Mouse (Mus musculus) adrenal gland, postnatal 10 days (tissue): ENCODE measurements at regions not wholly inside any gene's neighbourhood (a gene's known extent, or its start where the extent isn't known, plus 50 kb on each side); places are given as distances from the start of the nearest gene placed in this dataset.
A peak's percentile ranks its signal among the peaks of the same experiment; 100 is the strongest.

Experiments used
- DNase-seq: peaks from one replicate; pipeline ENCODE4 v3.0.0; 2021; ENCODE audit warnings: mixed read lengths

- no peak for DNase-seq
Observed at GRCm38 (mm10) chr2:74977828-74978227, 152.2 kb downstream of the Mtx2 start.

DNA sequence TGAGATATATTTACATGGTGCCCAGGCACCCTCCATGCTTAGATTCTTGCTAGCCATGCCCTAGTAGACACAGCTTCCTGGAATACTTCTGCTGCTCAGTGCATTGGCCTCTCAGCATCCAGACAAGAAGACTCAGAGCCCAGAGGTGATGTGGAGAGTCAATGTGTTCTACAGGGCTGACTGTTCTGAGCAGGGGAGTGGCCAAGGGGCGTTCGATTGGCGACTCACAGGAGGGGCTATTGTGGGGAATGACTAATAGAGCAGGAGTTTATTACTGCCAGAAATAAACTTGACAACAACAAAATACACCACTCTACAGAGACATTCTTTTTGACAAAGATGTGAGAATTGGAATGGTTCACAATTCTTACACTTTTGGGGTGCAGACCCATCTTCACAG, 156.3 kb downstream of the Mtx2 start:
- no peak for DNase-seq

GRCm38 (mm10) chr2:74993802-74994201, 168.2 kb downstream of the Mtx2 start:
- no peak for DNase-seq

DNA sequence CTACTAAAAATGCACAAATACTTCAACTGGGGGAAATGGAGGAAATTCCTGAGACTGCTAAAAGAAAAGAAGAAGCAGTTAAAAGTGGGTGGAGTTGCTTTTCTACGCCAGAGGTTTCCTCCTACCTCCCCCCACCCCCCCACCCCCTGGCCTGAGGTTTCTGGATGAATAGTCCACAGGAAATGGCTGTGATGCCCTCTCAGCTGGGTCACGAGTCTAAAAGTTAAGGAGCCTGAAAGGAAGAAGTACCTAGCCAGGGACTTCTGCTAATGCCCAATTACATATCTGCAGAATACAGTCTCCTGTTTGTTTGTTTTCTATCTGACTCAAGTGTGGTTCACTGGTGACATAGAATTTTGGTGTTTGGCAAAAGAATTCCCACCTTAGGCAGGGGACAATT, 169.4 kb downstream of the Mtx2 start:
- no peak for DNase-seq

DNA sequence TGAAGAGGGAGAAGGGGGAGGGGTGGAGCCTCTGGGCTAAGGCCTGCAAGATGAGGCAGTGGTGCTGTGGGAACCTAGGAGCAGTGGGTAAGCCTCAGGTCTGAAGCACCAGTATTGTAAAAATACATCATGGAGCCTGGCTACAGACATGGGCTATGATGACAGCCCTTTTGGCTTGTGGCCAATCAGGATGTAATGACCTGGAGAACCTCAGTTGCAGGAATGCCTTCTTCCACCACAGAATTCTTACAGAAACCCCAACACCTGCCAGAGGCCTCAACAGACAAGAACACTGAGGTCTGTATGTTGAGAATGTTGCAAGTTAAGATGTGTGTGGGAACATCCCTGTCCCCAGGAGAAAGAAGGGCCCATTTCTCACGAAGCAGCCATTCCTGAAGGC, 172.1 kb downstream of the Mtx2 start:
- DNase-seq: no peak

DNA sequence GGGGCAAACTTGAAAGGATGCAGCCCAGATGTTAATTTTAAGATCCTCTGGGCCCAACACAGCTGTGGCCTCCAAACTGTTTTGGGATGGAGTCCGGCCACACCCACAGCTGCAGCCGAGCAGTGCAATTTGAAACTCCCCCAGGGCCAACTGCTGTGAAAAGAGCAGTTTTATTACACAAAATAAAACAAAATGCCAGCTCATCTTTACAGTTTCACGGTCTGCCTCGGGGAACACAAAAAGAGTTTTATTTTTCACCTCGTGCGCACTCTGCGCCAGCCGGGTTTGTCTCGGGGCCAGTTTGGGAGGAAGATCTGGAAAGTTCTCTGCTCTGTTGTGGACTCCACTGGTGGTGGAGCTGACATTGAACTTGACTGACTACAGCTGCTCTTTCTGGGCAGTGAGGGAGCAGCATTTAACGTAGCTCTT, 174.8 kb downstream of the Mtx2 start:
- no peak for DNase-seq

DNA sequence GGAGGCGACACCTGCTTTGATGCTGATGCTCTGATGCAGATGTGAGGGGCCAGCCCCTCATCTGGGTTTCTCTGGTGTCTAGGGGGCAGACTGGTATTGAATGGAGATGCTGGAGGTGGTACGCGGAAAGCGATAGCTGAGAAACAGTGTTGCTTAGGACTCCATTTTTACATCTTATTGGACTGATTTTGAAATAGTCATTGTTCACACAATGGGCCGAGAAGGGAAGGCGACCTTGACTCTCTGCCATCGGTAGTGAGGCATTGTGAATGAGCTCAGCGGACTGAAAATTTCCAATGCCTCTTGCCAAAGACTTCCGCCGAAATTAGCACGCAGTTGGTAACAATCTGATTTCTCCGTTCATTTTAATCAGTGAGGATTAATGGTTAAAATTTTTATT, 177.0 kb downstream of the Mtx2 start:
- DNase-seq: peak; percentile 63

DNA sequence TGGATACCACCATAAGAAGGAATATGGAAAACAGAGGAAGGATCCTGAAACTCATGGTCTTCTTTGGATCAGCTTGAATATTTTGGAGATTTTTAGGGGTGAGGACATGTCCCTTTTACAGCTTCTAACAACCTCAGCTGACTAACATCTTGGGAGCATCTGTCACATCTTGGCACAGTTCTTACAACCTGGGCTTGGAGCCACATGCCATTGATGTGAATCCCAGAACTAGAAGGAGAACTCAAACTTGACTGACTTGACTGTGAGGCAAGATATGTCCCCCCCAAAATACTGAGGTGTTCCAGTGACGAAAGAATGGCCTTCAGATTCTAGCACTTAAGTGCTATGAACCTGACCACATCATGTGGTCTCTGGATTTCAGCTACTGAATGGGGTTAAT, 182.5 kb downstream of the Mtx2 start:
- DNase-seq: no peak

- no peak for DNase-seq
Observed at GRCm38 (mm10) chr2:75010647-75011046, 185.0 kb downstream of the Mtx2 start.

DNA sequence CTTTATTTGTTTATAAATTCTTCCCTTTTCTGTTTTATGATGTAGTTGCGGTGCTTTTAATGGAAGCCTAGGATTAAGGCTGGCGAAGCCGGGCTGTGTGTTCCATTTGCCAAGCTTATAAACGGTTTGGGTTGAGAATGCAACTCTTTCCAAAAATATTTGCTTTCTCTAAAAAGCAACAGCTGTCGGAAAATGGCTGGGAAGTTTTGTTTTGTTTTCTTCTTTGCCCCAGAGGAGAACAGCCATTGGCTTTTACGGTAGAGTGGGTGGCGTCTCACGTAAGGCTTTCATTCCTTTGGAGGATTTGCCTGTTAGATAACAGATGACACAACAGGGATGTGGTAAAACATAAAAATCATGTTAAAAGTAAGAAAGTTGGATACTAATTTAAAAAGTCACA, 186.4 kb downstream of the Mtx2 start:
- DNase-seq: no peak

DNA sequence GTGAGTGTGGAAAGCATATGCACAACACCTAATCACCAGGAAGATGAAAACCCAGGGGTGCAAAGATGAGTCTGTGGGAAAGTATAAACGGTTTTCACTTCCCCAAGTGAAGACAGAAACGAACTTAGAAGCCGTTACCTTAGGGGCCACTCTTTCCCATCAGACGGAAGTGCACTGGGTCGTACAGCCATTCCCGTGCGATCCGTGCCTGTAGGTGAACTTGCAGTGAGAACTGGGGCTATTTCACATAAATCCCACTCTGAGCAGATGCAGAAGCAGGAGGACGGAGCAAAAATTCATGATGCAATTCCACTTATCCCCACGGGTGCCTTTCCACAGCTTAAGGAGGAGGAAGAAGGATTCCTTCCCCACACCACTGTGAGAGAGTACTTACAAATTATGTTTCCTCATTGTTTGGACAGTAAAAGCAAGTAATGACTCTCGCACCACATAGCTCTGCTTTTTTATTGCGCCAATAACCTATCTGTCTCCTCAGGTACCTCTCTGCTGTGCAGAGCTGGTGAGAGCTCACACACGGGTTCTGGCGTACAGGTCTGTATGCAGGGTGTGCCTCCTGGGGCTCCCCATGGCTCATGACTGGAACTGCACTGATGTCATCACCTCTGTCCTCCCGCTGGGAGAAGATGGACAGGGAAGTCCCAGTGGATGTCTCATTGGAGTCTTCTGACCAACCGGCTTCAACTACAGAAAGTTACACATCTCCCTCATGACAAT, 189.6 kb downstream of the Mtx2 start:
- DNase-seq: no peak

DNA sequence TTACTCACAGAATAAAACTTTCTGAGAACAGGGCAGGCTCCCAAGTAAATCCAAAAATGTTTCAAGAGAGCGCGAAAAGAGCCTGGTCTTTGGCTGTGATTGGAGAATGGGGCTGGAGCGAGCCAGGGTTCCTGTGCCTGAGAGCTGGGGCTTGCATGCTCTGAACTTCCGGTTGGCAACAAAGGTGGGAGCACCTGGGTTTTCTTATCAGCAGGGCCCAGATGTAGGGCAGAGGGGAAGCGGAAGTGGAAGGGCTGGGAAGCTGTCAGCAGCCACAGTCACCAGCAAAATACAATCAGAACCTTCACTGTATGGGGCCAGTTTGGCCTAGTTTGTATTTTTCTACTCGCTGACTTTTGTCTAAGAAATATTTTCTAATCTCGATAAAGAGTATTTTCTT, 193.9 kb downstream of the Mtx2 start:
- peak; percentile 24 for DNase-seq

- DNase-seq: peak; percentile 15
Observed at GRCm38 (mm10) chr2:75021639-75022038, 196.0 kb downstream of the Mtx2 start.

- no peak for DNase-seq
Observed at GRCm38 (mm10) chr2:75028151-75028550, 202.5 kb downstream of the Mtx2 start.

DNA sequence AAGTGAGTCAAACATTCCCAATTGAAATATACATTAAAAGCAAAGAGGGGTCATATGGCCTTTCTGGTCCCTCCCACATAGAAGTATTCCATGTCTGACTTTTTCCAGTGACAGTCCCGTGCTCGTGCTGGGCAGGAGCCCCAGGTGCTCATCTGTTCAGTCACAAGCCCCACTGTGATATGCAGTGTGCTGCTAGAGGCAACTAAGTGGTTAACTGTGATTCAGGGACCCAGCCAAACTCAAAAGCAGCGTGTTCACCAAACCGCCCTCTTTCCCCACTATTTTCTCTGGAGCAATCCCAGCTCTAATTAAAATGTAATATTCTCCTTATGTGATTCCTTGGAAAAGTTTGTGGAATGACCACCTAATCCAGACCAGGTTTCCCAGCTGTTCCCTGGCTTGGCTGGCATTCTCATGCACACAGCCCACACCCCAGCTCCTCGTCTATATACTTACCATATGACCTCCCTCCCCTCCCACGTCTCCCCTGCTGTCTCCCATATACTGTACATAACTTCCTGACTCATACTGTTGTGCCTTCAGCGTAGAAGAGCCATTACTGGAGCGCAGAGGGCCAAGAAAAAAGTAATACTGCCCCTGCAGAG, 203.6 kb downstream of the Mtx2 start:
- no peak for DNase-seq

GRCm38 (mm10) chr2:75034708-75035107, 209.1 kb downstream of the Mtx2 start:
- no peak for DNase-seq

- no peak for DNase-seq
Observed at GRCm38 (mm10) chr2:75039066-75039465, 213.5 kb downstream of the Mtx2 start.

DNA sequence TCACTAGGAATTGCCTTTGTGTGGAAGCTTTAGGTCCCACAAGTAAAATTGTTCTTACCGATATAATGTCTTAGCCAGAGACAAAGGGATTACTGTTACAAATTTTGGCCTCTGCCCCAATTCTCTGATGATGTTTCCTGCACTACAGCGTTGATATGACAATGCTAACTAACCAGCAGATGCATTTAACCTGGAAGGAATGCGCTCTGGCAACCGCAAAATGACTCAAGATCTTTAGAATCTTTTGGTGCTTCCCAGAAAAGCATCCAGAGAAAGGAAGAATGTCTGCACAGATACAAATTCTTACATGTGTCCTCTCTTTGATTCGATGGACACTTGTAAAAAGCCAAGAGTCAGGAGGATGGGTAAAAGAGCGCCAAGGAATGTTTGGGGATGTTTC, 221.3 kb downstream of the Mtx2 start:
- no peak for DNase-seq

GRCm38 (mm10) chr2:75048071-75048470, 222.5 kb downstream of the Mtx2 start:
- DNase-seq: no peak

- peak; percentile 36 for DNase-seq
Observed at GRCm38 (mm10) chr2:75054474-75055186, 229.0 kb downstream of the Mtx2 start.

DNA sequence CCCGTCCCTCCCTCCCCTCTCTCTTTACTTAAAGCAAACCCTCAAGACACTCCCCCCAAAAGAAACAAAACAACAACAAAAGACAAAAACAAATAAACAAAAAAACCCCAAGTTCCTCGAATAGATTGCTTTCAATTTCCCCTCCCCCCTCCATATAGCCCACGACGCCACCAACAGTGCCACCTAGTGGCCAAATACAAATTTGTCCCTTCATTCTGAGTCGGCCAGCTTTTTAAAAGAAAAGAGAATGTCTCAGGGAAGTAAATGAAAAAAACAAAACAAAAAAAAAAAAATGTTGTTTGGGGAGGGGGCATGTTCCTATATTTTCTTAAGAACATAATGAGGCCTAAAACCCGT, 229.6 kb downstream of the Mtx2 start:
- DNase-seq: peak; percentile 69

DNA sequence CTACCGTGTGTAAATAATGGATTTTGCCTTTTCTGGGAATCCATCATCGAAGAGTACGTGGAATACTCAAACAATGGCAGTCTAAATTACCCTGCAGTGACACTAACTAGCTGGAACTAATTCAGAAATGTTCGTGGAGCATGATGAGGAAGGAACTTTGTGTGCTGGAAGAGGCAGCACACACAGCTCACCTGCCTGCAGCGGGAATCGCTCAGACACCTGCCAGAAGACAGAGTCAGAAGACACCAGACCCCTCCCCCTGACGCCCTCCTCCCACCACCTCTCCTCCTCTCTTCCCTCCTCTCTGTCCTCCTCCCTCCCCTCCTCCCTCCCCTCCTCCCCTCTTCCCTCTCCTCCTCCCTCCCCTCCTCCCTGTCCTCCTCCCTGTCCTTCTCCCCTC, 235.4 kb downstream of the Mtx2 start:
- no peak for DNase-seq

- no peak for DNase-seq
Observed at GRCm38 (mm10) chr2:75061456-75062188, 236.0 kb downstream of the Mtx2 start.
